Mouse (Mus musculus) embryonic fibroblast, embryonic 13.5 days (primary cell): ENCODE data around the gene Tfb2m.
A peak's percentile ranks its signal among the peaks of the same experiment; 100 is the strongest.

Experiments used
- CTCF ChIP-seq: IDR thresholded peaks from 2 replicates; pipeline ENCODE4 v1.5.1; 2011; ENCODE audit warnings: mild to moderate bottlenecking, control low read depth, low read length, moderate library complexity, borderline replicate concordance; ENCODE audit not compliant: insufficient read depth
- POLR2A ChIP-seq: IDR thresholded peaks from 2 replicates; pipeline ENCODE4 v1.6.1; 2011; ENCODE audit warnings: low read depth, mild to moderate bottlenecking, control low read depth, low read length, moderate library complexity

DNA sequence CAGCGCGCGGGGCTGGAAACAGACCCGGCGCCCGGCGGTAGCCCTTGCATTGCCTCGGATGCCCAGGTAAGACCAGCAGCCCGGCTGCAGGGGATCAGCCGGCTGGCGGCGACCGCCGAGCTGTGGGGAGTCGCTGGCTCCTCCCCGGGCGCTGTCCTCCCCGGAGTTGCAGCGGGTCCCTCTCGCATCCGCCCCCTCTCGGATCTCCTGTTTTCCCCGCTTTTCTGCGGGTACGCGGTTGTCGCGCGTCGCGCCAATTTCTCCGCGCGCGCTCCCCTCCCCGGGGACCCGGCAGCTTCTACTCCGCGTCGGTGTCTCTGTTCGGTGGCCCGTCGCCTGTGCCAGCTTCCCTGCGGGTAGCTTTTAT is 467 bp upstream of the Tfb2m start:
- TF ChIP-seq CTCF (no peak), POLR2A (peak; percentile 0; the same call in 1 of the 2 replicates)
